Mouse (Mus musculus) limb, embryonic 13.5 days (tissue): ENCODE measurements around the gene Pex6. TPM values are rescaled to one million over a fixed set of nuclear protein-coding genes. Genes with fewer than 3 reads are reported as not detected.
"Not testable (repeated sequence)": the region's sequence is repeated elsewhere in the genome, so short reads cannot be mapped to it uniquely, and the experiment has no call there.

Experiments used
- ATAC-seq: fragments of 200-750 bp; cut with Nextera tagmentation; 2 replicates; pipeline ENCODE4 v1.8.0; 2017; ENCODE audit warnings: low read depth, moderate number of reproducible peaks, moderate TSS enrichment; ENCODE audit not compliant: low FRiP score
- H3K27ac ChIP-seq: fragments of 300-500 bp; sonication (generic); 2 replicates; pipeline ENCODE4 v1.5.1; 2015; ENCODE audit warnings: inconsistent platforms, mild to moderate bottlenecking, moderate library complexity
- H3K27me3 ChIP-seq: fragments of 300-500 bp; sonication (generic); 2 replicates; pipeline ENCODE4 v1.6.1; 2015; ENCODE audit warnings: mild to moderate bottlenecking, inconsistent platforms
- H3K36me3 ChIP-seq: fragments of 300-500 bp; sonication (generic); 2 replicates; pipeline ENCODE4 v1.6.1; 2015; ENCODE audit warnings: inconsistent platforms, mild to moderate bottlenecking, moderate library complexity
- H3K4me1 ChIP-seq: fragments of 300-500 bp; sonication (generic); 2 replicates; pipeline ENCODE4 v1.6.1; 2015; ENCODE audit warnings: inconsistent platforms
- H3K4me2 ChIP-seq: fragments of 300-500 bp; sonication (generic); replicated peaks from 2 replicates; pipeline ENCODE4 v1.6.1; 2015; ENCODE audit warnings: inconsistent platforms, mild to moderate bottlenecking, moderate library complexity
- H3K4me3 ChIP-seq: fragments of 300-500 bp; sonication (generic); 2 replicates; pipeline ENCODE4 v1.5.1; 2015; ENCODE audit warnings: moderate library complexity, mild to moderate bottlenecking, inconsistent platforms
- H3K9ac ChIP-seq: fragments of 300-500 bp; sonication (generic); 2 replicates; pipeline ENCODE4 v1.6.1; 2015; ENCODE audit warnings: mild to moderate bottlenecking, inconsistent platforms
- H3K9me3 ChIP-seq: fragments of 300-500 bp; sonication (generic); 2 replicates; pipeline ENCODE4 v1.6.1; 2016; ENCODE audit warnings: inconsistent platforms
- WGBS: fragments of 180-500 bp; shearing (Covaris S2); methylation state at CpG from one replicate; pipeline ENCODE4 v1.1.7; 2015; 5-methylcytosine and 5-hydroxymethylcytosine counted together
- polyA plus RNA-seq: library from polyadenylated mRNA; unstranded; fragments of >200 nt; fragmentation: Nextera tagmentation; extraction: Ambion mirVana; gene quantifications from 2 replicates; pipeline ENCODE4 v1.2.1, GENCODE M21; 2015

The Pex6 gene
- polyA plus RNA-seq, 1 experiment from 2014 or later = 26.8 TPM

- ATAC-seq = no peak
- Histone ChIP-seq H3K4me3 (no peak overlapping the region), H3K9ac (no peak overlapping the region), H3K4me1 (peaks cover 16% of the 10 kb centered on the region), H3K4me2 (no peak overlapping the region), H3K27ac (no peak overlapping the region), H3K36me3 (peaks cover 53% of the 10 kb centered on the region), H3K9me3 (no peaks in the 10 kb centered on the region), H3K27me3 (no peaks in the 10 kb centered on the region)
- 93% methylated on average over 2 of the region's 2 CpGs for WGBS
Measured at GRCm38 (mm10) chr17:46747806-46748205, 36.5 kb downstream of the Pex6 start.

GRCm38 (mm10) chr17:46749282-46749681 is 38.0 kb downstream of the Pex6 start:
- Histone ChIP-seq H3K4me2 (no peak overlapping the region), H3K9ac (no peak overlapping the region), H3K9me3 (no peaks in the 10 kb centered on the region), H3K4me3 (no peak overlapping the region), H3K36me3 (peaks cover 38% of the 10 kb centered on the region), H3K27ac (no peak overlapping the region), H3K27me3 (no peaks in the 10 kb centered on the region), H3K4me1 (peaks cover 17% of the 10 kb centered on the region)
- ATAC-seq = no peak
- WGBS = 89% methylated on average over 5 of the region's 5 CpGs

- no peak for ATAC-seq
- H3K36me3 ChIP-seq = peaks cover 29% of the 10 kb centered on the region
- WGBS = 80% methylated on average over 4 of the region's 4 CpGs
- peak overlapping the region; percentile 69 for H3K4me3 ChIP-seq
- no peaks in the 10 kb centered on the region for H3K9me3 ChIP-seq
- H3K4me1 ChIP-seq = peaks cover 17% of the 10 kb centered on the region
- peak overlapping the region; percentile 75 for H3K4me2 ChIP-seq
- no peaks in the 10 kb centered on the region for H3K27me3 ChIP-seq
- peak overlapping the region; percentile 87; the same call in 1 of the 2 replicates for H3K27ac ChIP-seq
- H3K9ac ChIP-seq = peak overlapping the region; percentile 78
Measured at GRCm38 (mm10) chr17:46750580-46750979, 39.3 kb downstream of the Pex6 start.

- Histone ChIP-seq H3K27ac (peak overlapping the region; percentile 87), H3K36me3 (peaks cover 23% of the 10 kb centered on the region), H3K4me2 (peak overlapping the region; percentile 75), H3K4me1 (peaks cover 17% of the 10 kb centered on the region), H3K4me3 (peak overlapping the region; percentile 69), H3K27me3 (no peaks in the 10 kb centered on the region), H3K9me3 (no peaks in the 10 kb centered on the region), H3K9ac (peak overlapping the region; percentile 78)
- no peak; the same call in 1 of the 2 replicates for ATAC-seq
- 13% methylated on average over 16 of the region's 16 CpGs for whole genome bisulfite sequencing
Measured at GRCm38 (mm10) chr17:46751056-46751793, 40.0 kb downstream of the Pex6 start.

GRCm38 (mm10) chr17:46751794-46752556 is 40.7 kb downstream of the Pex6 start, which contains the start of gene Cnpy3:
Cnpy3 (minus strand) TSS chr17:46752214.
- Histone ChIP-seq H3K36me3 (peaks cover 15% of the 10 kb centered on the region), H3K4me3 (peak within 1 kb of the TSS; percentile 69), H3K27me3 (no peaks in the 10 kb centered on the region), H3K4me1 (peaks cover 24% of the 10 kb centered on the region), H3K4me2 (peak within 1 kb of the TSS; percentile 75), H3K9me3 (no peaks in the 10 kb centered on the region), H3K9ac (peak within 1 kb of the TSS; percentile 78), H3K27ac (peak within 1 kb of the TSS; percentile 87)
- under 1% methylated on average over 55 of the region's 58 CpGs for WGBS
- ATAC-seq = peak; percentile 99

GRCm38 (mm10) chr17:46758753-46759152 is 47.5 kb downstream of the Pex6 start:
- WGBS = 80% methylated on average over 12 of the region's 12 CpGs
- H3K4me3 ChIP-seq = no peak overlapping the region
- H3K4me2 ChIP-seq = no peak overlapping the region
- ATAC-seq = no peak
- no peaks in the 10 kb centered on the region for H3K36me3 ChIP-seq
- no peak overlapping the region for H3K9ac ChIP-seq
- H3K27me3 ChIP-seq = no peaks in the 10 kb centered on the region
- H3K9me3 ChIP-seq = no peaks in the 10 kb centered on the region
- H3K27ac ChIP-seq = no peak overlapping the region
- H3K4me1 ChIP-seq = peaks cover 9% of the 10 kb centered on the region; the same call in 1 of the 2 replicates

GRCm38 (mm10) chr17:46763544-46763943 is 52.3 kb downstream of the Pex6 start, which contains the start of gene Ptcra:
Ptcra (minus strand) TSS chr17:46763712.
- H3K9ac ChIP-seq = 0 out of 2 replicates have a peak within 1 kb of the TSS, but pooled peaks have one; percentile 13
- H3K4me2 ChIP-seq = no peak within 1 kb of the TSS
- no peaks in the 10 kb centered on the region for H3K9me3 ChIP-seq
- no peaks in the 10 kb centered on the region for H3K4me1 ChIP-seq
- H3K36me3 ChIP-seq = no peaks in the 10 kb centered on the region
- WGBS = 59% methylated on average over 2 of the region's 2 CpGs
- ATAC-seq = no peak
- H3K27me3 ChIP-seq = no peaks in the 10 kb centered on the region
- H3K4me3 ChIP-seq = no peak within 1 kb of the TSS
- no peak within 1 kb of the TSS for H3K27ac ChIP-seq

GRCm38 (mm10) chr17:46764916-46765315 is 53.7 kb downstream of the Pex6 start:
- H3K4me3 ChIP-seq, H3K9me3 ChIP-seq, H3K27me3 ChIP-seq, H3K27ac ChIP-seq, H3K9ac ChIP-seq, ATAC-seq, H3K4me2 ChIP-seq, H3K36me3 ChIP-seq, H3K4me1 ChIP-seq: not testable (repeated sequence)
- 54% methylated on average over 9 of the region's 9 CpGs for WGBS

- Histone ChIP-seq H3K27me3 (no peaks in the 10 kb centered on the region), H3K4me3 (no peak overlapping the region), H3K9ac (no peak overlapping the region), H3K4me2 (no peak overlapping the region), H3K36me3 (no peaks in the 10 kb centered on the region), H3K4me1 (peaks cover 7% of the 10 kb centered on the region), H3K27ac (no peak overlapping the region), H3K9me3 (no peaks in the 10 kb centered on the region)
- WGBS = 36% methylated on average over 8 of the region's 8 CpGs
- ATAC-seq = no peak
Measured at GRCm38 (mm10) chr17:46767868-46768267, 56.6 kb downstream of the Pex6 start.

- ATAC-seq = no peak
- H3K36me3 ChIP-seq = peaks cover 15% of the 10 kb centered on the region
- no peaks in the 10 kb centered on the region for H3K9me3 ChIP-seq
- H3K27me3 ChIP-seq = no peaks in the 10 kb centered on the region
- no peak overlapping the region for H3K4me2 ChIP-seq
- WGBS = 91% methylated on average over 11 of the region's 11 CpGs
- peaks cover 16% of the 10 kb centered on the region for H3K4me1 ChIP-seq
- H3K9ac ChIP-seq = no peak overlapping the region
- H3K4me3 ChIP-seq = no peak overlapping the region
- H3K27ac ChIP-seq = no peak overlapping the region
Measured at GRCm38 (mm10) chr17:46770546-46770945, 59.3 kb downstream of the Pex6 start.

GRCm38 (mm10) chr17:46771025-46771424 is 59.8 kb downstream of the Pex6 start:
- H3K9ac ChIP-seq = no peak overlapping the region
- peaks cover 20% of the 10 kb centered on the region for H3K36me3 ChIP-seq
- no peak overlapping the region for H3K4me3 ChIP-seq
- ATAC-seq = no peak
- H3K27ac ChIP-seq = no peak overlapping the region
- H3K4me1 ChIP-seq = peaks cover 16% of the 10 kb centered on the region
- 81% methylated on average over 4 of the region's 4 CpGs for WGBS
- H3K9me3 ChIP-seq = no peaks in the 10 kb centered on the region
- H3K4me2 ChIP-seq = no peak overlapping the region
- no peaks in the 10 kb centered on the region for H3K27me3 ChIP-seq

GRCm38 (mm10) chr17:46771616-46772015 is 60.4 kb downstream of the Pex6 start:
- ATAC-seq = no peak
- H3K27ac ChIP-seq = peak overlapping the region; percentile 84; the same call in 1 of the 2 replicates

More at GRCm38 (mm10) chr17:46771616-46772015, 60.4 kb downstream of the Pex6 start:
- no peaks in the 10 kb centered on the region for H3K27me3 ChIP-seq
- peak overlapping the region; percentile 81 for H3K4me2 ChIP-seq
- peaks cover 26% of the 10 kb centered on the region for H3K36me3 ChIP-seq
- H3K9ac ChIP-seq = peak overlapping the region; percentile 68
- H3K4me1 ChIP-seq = peaks cover 16% of the 10 kb centered on the region
- H3K4me3 ChIP-seq = peak overlapping the region; percentile 91
- WGBS = 65% methylated on average over 17 of the region's 17 CpGs
- no peaks in the 10 kb centered on the region for H3K9me3 ChIP-seq
